Mouse (Mus musculus) heart, postnatal 14 days (tissue): ENCODE data around the gene Scnm1. TPM values are rescaled to one million over a fixed set of nuclear protein-coding genes. Genes with fewer than 3 reads are reported as not detected.

Experiments
- DNase-seq, 2 experiments: peaks; one replicate each; pipeline ENCODE4 v3.0.0; 2021 to 2022
- intact Hi-C: fragments of 180-260 bp; cut with DNase I; formaldehyde crosslinking; loops from one replicate; pipeline ENCODE4 v1.15.1; 2025
- long read RNA-seq, 2 experiments: library from polyadenylated mRNA; stranded (forward); transcript quantifications; one replicate each; pipeline ENCODE4 v2.0.0; 2021
- total RNA-seq, 2 experiments: library from RNA; stranded (reverse); gene quantifications; 2 replicates each; pipeline ENCODE4 v1.2.3; 2021

Gene Scnm1
- 10 to 100 TPM; 29.5 to 33.5 TPM for total RNA-seq
- long read RNA-seq, experiment 1, transcript Scnm1-201 (7 exons, 1,054 nt) = major isoform, 12 of 15 reads
- long read RNA-seq, experiment 1, partial matches to known transcripts = 1 of 15 reads
- long read RNA-seq, experiment 1, other reads (novel, unspliced or antisense) = 0 of 15 reads
- long read RNA-seq, experiment 2, transcript Scnm1-201 (7 exons, 1,054 nt) = major isoform, 6 of 11 reads
- long read RNA-seq, experiment 2, partial matches to known transcripts = 0 of 11 reads
- long read RNA-seq, experiment 2, other reads (novel, unspliced or antisense) = 4 of 11 reads

- DNase-seq = peak; percentile 89
- intact Hi-C loops = no loop called here
Observed at GRCm38 (mm10) chr3:95133680-95134101, at the start of gene Scnm1, which contains the start of gene Lysmd1. Gene Scnm1 (minus strand): TSS chr3:95134011. Gene Lysmd1 (plus strand): TSS chr3:95134088.

GRCm38 (mm10) chr3:95181841-95182240, 48.0 kb upstream of the Scnm1 start:
- intact Hi-C loops = no loop called here
- DNase-seq = no peak

DNA sequence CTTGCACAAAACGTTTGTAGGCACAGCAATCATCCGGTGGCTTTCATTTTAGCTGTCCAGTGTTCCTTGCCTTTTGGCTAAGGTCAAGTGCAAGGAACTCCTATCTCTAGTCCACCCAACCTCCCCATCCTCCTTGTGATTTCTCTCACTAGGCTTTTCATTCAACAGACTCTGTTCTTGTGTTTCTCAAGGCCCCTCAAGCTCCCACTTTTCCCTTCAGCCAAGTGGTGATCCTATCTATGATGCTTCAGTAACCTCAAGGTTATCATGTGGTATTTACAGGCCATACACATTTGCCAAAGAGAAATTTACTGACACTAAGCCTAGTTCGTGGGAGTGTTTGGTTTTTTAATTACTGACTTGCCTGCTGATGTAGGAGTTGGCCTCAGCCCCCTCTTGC, 46.1 kb upstream of the Scnm1 start:
- intact Hi-C loops = no loop called here
- DNase-seq = no peak

GRCm38 (mm10) chr3:95178948-95179347, 45.1 kb upstream of the Scnm1 start:
- no peak for DNase-seq
- intact Hi-C loops = no loop called here

- intact Hi-C loops = no loop called here
- DNase-seq = no peak
Observed at GRCm38 (mm10) chr3:95177583-95177982, 43.8 kb upstream of the Scnm1 start.

- DNase-seq = no peak
- intact Hi-C loops = no loop called here
Observed at GRCm38 (mm10) chr3:95176500-95176899, 42.7 kb upstream of the Scnm1 start.

- DNase-seq = peak; percentile 88 to 94
- intact Hi-C loops = loop anchor here (1.0 kb wide), 1 partner anchor 31 kb away; no protein-coding TSS in a partner anchor
Observed at GRCm38 (mm10) chr3:95174011-95174592, 40.3 kb upstream of the Scnm1 start.

DNA sequence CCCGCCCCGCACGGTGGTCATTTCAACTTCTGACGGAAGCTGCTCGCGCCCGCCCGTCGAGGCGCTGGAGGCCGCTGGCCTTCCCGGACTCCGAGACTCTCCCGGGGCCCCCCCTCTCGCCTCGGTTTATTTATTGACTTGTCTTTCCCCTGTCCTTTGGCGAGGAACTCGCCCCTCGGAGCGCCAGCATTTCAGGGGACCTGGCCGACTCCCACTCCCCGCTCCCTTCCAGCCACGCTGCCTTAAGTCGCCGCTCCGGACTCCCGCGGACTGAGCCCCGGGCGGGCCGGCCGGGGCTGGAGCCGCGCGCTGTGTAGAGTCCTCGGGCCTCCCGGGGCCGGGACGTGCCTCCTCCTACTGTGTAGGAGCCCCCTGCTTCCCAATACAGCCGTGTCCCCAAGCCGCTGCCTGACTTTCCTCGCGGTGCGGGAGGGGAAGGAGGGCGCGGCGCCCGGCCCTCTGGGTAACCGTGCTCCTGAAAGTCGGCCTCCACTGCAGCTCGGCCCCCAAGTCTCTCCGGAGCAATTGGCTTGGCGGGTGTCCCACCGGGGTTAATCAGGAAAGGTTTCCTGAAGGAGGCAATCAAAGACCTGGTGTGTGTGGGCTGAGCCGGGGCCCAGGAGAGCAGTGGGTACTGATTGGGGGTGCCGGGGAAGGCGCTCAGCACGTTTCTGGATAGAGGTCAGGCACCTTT, 39.6 kb upstream of the Scnm1 start:
- peak; percentile 35 to 45 for DNase-seq
- intact Hi-C loops = no loop called here

DNA sequence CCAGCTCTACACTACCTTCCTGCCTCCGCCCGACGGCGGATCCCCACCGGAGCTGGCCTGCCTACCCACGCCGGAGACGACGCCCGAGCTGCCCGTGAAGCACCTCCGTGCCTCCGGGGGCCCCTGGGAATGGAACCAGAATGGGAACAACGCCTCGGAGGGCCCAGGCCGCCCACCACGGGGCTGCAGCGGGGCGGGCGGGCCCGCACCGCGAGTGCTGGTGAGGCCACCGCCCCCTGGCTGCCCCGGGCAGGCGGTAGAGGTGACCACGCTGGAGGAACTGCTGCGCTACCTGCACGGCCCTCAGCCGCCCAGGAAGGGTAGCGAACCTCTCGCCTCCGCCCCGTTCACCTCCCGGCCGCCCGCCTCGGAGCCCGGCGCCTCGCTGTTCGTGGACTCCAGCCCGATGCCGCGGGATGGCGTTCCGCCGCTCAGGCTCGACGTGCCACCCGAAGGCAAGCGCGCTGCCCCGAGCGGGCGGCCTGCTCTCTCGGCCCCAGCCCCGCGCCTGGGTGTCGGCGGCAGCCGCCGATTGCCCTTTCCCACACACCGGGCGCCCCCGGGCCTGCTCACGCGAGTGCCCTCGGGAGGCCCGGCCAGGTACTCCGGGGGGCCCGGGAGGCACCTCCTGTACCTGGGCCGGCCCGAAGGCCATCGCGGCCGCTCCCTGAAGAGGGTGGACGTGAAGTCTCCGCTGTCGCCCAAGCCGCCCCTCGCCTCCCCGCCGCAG, 38.9 kb upstream of the Scnm1 start:
- peak in 1 of 2 experiments; percentile 9 for DNase-seq
- intact Hi-C loops = no loop called here

GRCm38 (mm10) chr3:95171105-95171504, 37.3 kb upstream of the Scnm1 start:
- no peak for DNase-seq
- intact Hi-C loops = no loop called here

DNA sequence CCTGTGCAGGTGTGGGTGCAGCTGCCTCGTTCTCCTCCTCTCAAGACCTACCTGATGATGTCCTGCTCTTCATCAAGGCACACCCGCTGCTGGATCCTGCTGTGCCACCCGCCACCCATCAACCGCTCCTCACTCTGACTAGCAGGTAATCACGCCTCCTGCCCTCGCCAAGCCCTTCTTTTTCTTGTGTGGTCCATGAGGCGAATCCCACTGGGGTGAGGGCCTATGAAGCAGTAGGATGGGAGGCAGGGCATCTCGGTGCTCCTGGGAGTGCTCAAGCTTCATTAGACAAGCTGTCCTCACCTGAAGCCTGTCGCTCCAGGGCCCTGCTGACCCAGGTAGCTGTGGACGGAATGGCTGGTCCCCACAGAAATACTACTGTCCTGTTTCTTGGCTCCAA, 36.2 kb upstream of the Scnm1 start:
- intact Hi-C loops = no loop called here
- DNase-seq = no peak

DNA sequence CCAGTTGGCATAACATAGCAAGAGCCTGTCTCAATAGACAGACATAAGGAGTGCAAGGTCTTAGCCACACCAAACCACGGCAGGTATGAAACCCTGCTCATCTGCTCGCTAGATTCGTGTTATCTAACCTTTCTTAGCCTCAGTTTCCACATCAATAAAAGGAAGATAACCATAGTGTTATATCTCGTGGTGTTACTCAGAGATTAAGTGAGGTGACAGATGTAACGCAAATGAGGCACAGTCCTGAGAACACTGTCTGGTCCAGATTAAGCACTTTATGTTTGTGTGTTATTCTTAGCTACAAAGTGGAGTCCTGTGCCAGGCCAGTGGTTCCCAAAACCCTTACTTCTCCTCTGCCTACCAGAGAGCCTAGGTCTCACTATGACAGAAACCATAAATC, 31.0 kb upstream of the Scnm1 start:
- intact Hi-C loops = no loop called here

GRCm38 (mm10) chr3:95164256-95164550, 30.4 kb upstream of the Scnm1 start:
- intact Hi-C loops = no loop called here

More for the DNA sequence above, 31.0 kb upstream of the Scnm1 start:
- DNase-seq = no peak

DNA sequence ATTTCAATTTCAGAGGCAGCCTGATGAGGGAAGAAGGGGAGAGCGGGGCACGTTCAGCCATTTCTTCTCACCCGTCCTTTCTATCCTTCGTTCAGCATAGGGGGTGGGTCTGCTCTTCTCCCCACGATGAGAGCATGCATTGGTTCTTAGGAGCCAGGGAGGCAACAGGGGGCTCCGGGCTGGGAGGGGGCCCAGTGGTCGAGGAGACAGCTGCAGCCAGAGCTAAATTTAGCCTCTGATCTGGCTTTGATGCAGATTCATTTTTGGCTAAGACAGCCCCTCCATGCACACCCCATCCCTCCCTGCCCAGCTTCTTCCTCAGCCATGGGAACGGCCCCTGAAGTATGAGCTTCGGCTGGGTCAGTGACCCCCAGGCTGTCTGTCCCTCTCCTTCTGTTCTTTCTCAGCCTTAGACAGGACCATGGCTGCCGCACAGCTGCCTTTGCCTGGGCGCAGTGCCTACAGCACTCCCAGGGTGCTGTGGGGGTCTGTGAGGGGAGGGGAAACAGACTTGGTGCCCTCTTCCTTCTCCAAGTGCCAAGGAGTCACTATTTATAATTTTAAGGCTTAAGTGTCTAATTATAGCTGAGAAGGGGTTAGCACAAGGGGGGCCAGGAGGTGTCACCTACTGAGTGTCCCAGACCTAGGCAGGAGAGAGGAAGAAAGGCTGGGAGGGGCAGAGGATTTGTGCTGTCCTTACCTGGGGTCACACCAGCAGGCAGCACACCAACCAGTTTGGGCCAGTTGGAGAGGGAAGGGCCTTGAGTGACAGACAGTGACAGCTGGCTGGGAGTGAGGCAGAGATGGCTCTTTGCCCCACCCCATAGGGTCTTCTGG, 29.8 kb upstream of the Scnm1 start:
- intact Hi-C loops = no loop called here
- DNase-seq = peak in 1 of 2 experiments; percentile 30

More at GRCm38 (mm10) chr3:95164256-95164550, 30.4 kb upstream of the Scnm1 start:
- no peak for DNase-seq

DNA sequence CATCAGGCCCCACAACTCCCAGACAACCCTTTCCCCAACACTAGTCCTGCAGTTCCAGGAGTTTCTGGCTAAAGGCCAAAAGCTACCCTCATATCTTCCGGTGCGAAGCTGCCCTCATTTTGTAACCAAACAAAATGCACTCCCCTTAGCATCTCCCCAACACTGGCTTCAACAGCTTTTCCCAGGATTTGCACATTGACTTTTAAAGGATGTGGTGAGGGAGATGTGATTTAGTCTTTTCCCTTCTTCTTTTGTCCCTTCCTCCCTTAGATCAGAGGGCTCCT, 28.5 kb upstream of the Scnm1 start:
- no peak for DNase-seq

GRCm38 (mm10) chr3:95161618-95162344, 28.0 kb upstream of the Scnm1 start:
- intact Hi-C loops = no loop called here
- DNase-seq = peak in 1 of 2 experiments; percentile 14

More for the DNA sequence above, 28.5 kb upstream of the Scnm1 start:
- intact Hi-C loops = no loop called here

GRCm38 (mm10) chr3:95161041-95161551, 27.3 kb upstream of the Scnm1 start:
- intact Hi-C loops = no loop called here
- DNase-seq = peak; percentile 20 to 25

DNA sequence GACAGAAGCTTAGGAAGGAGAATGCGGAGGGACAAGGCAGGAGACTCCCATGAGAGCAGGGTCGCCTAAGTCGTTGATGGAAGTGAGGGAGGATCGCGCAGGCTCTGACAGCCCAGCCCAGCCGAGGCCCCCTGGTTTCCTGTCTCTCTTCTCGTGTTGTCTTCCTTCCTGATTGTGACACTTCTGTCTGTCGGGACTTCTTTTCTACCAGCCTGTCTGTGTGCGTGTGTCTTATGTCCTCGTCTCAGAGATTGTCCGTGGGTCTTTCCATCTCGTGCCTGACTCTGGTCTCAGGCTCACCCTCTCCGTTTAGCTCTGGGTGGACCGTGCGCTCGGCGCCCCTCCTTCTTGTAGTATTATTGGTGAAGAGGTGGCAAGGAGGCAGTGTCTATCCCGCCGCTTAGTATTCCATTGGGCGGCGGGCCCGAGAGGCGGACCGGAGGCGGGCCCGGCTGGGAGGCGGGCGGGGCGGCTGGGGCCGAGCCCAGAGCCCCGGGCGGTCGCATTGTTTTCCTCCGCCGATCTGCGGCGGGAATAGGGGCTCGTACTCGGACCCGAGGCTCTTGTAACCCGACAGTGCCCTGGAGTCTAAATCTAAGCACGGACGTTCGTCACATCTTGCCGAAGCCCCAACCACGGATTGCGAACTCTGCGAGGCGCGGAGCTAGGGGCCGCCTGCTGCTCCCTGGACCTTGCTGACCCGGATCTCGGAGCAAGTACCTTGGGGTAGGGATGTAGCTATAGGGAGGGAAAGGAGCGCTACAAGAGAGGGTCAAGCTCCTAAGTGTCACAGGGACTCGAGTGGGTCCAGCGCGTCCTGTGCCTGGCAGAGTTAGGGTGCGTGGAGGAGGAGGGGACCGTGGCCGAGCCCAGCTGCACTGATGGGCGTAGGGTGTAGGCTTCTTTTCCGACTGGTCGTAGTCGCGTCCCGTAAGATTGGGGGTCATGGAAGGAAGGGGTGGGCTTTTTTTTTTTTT, 26.5 kb upstream of the Scnm1 start, which contains the start of gene Sema6c:
Gene Sema6c (plus strand): TSS at position 471 of the 977 bp plus-strand sequence.
- intact Hi-C loops = no loop called here

More for the DNA sequence above, 26.5 kb upstream of the Scnm1 start, which contains the start of gene Sema6c:
- peak; percentile 92 for DNase-seq
